Mouse (Mus musculus) spleen, postnatal 10 days (tissue): ENCODE data around the gene Clpsl2.
"Not testable (repeated sequence)": the region's sequence is repeated elsewhere in the genome, so short reads cannot be mapped to it uniquely, and the experiment has no call there.

Experiments used
- DNase-seq, 2 experiments: peaks; one replicate each; pipeline ENCODE4 v3.0.0; 2021 to 2022; ENCODE audit warnings: low spot score in 2 of 2

Clpsl2 gene

GRCm38 (mm10) chr17:28521071-28521726 is 28.0 kb upstream of the Clpsl2 start:
- DNase-seq = no peak

- DNase-seq = no peak
Measured at GRCm38 (mm10) chr17:28521920-28522319, 27.3 kb upstream of the Clpsl2 start.

GRCm38 (mm10) chr17:28522623-28523354 is 26.4 kb upstream of the Clpsl2 start:
- peak; percentile 75 to 89 for DNase-seq

GRCm38 (mm10) chr17:28523355-28524008 is 25.7 kb upstream of the Clpsl2 start:
- no peak for DNase-seq

- peak in 1 of 2 experiments; percentile 40 for DNase-seq
Measured at GRCm38 (mm10) chr17:28524009-28524695, 25.1 kb upstream of the Clpsl2 start.

- no peak for DNase-seq
Measured at GRCm38 (mm10) chr17:28524831-28525430, 24.3 kb upstream of the Clpsl2 start.

- DNase-seq = no peak
Measured at GRCm38 (mm10) chr17:28527184-28528042, 21.8 kb upstream of the Clpsl2 start.

GRCm38 (mm10) chr17:28528043-28528351 is 21.2 kb upstream of the Clpsl2 start:
- peak; percentile 74 to 85 for DNase-seq

GRCm38 (mm10) chr17:28529116-28529515 is 20.1 kb upstream of the Clpsl2 start:
- no peak for DNase-seq

- DNase-seq = no peak
Measured at GRCm38 (mm10) chr17:28530506-28530905, 18.7 kb upstream of the Clpsl2 start, which contains the start of gene Armc12. Gene Armc12, plus strand, starts transcription at chr17:28530806.

GRCm38 (mm10) chr17:28531946-28532345 is 17.3 kb upstream of the Clpsl2 start:
- no peak for DNase-seq

GRCm38 (mm10) chr17:28532557-28532956 is 16.7 kb upstream of the Clpsl2 start:
- no peak for DNase-seq

GRCm38 (mm10) chr17:28533327-28533726 is 15.9 kb upstream of the Clpsl2 start:
- DNase-seq = no peak

GRCm38 (mm10) chr17:28537881-28538280 is 11.3 kb upstream of the Clpsl2 start:
- DNase-seq = no peak

- peak in 1 of 2 experiments; percentile 47 for DNase-seq
Measured at GRCm38 (mm10) chr17:28546925-28547324, 2.3 kb upstream of the Clpsl2 start.

GRCm38 (mm10) chr17:28548550-28548949 is 661 bp upstream of the Clpsl2 start:
- no peak for DNase-seq

- DNase-seq = peak; percentile 31 to 69
Measured at GRCm38 (mm10) chr17:28553040-28553793, 4.0 kb downstream of the Clpsl2 start.

- not testable (repeated sequence) for DNase-seq
Measured at GRCm38 (mm10) chr17:28554021-28554420, 4.8 kb downstream of the Clpsl2 start.

- DNase-seq = no peak
Measured at GRCm38 (mm10) chr17:28556635-28557396, 7.6 kb downstream of the Clpsl2 start.
